Mouse (Mus musculus) spleen, adult 2 months (tissue): Measurements from ENCODE around the gene 1700069L16Rik. TPM values are rescaled to one million over a fixed set of nuclear protein-coding genes. Genes with fewer than 3 reads are reported as not detected.
A peak's percentile ranks its signal among the peaks of the same experiment; 100 is the strongest.

ENCODE experiments used
- DNase-seq, 2 experiments: peaks; one replicate each; pipeline versions ENCODE4 v3.0.0 to v3.0.0-alpha.2; 2012 to 2021; ENCODE audit warnings: low spot score in 2 of 2, low read depth in 1 of 2
- H3K27ac ChIP-seq: fragments of 200-500 bp; 2 replicates; pipeline ENCODE4 v1.5.1; 2012; ENCODE audit warnings: low read length, inconsistent platforms; ENCODE audit not compliant: insufficient read depth
- H3K27me3 ChIP-seq: fragments of 200-500 bp; 2 replicates; pipeline ENCODE4 v1.6.1; 2012; ENCODE audit warnings: mild to moderate bottlenecking, moderate library complexity, low read length, inconsistent platforms; ENCODE audit not compliant: control insufficient read depth, insufficient read depth
- H3K36me3 ChIP-seq: fragments of 200-500 bp; 2 replicates; pipeline ENCODE4 v1.6.1; 2012; ENCODE audit warnings: mild to moderate bottlenecking, low read length, inconsistent platforms; ENCODE audit not compliant: control insufficient read depth, insufficient read depth
- H3K4me1 ChIP-seq: fragments of 200-500 bp; 2 replicates; pipeline ENCODE4 v1.6.1; 2011; ENCODE audit warnings: inconsistent platforms; ENCODE audit not compliant: control insufficient read depth, insufficient read depth, insufficient read length
- H3K4me3 ChIP-seq: fragments of 200-500 bp; 2 replicates; pipeline ENCODE4 v1.5.1; 2011; ENCODE audit warnings: mild to moderate bottlenecking, inconsistent platforms; ENCODE audit not compliant: insufficient read depth, insufficient read length; ENCODE audit errors: extremely low read depth
- CTCF ChIP-seq: fragments of 200-500 bp; IDR thresholded peaks from 2 replicates; pipeline ENCODE4 v1.5.1; 2011; ENCODE audit warnings: mild to moderate bottlenecking, inconsistent platforms; ENCODE audit not compliant: insufficient read depth, insufficient read length, insufficient replicate concordance; ENCODE audit errors: extremely low read depth
- POLR2A ChIP-seq: fragments of 200-500 bp; IDR thresholded peaks from 2 replicates; pipeline ENCODE4 v1.6.1; 2011; ENCODE audit warnings: low read depth, low read length, inconsistent platforms
- WGBS: fragments of 180-500 bp; shearing (Covaris S2); methylation state at CpG from one replicate; pipeline ENCODE4 v1.1.7; 2018; 5-methylcytosine and 5-hydroxymethylcytosine counted together
- polyA plus RNA-seq: library from polyadenylated mRNA; depleted of rRNA; stranded (reverse); fragments of >200 nt; gene quantifications from 2 replicates; pipeline ENCODE4 v1.2.3, GENCODE M21; 2012

1700069L16Rik gene
- polyA plus RNA-seq, 1 experiment = not detected

GRCm38 (mm10) chr5:113664127-113664526 lies 60.4 kb downstream of the 1700069L16Rik start:
- DNase-seq = no peak
- no peaks in the 10 kb centered on the region for H3K27me3 ChIP-seq
- H3K4me3 ChIP-seq = no peak overlapping the region
- H3K4me1 ChIP-seq = no peaks in the 10 kb centered on the region
- no peak overlapping the region for H3K27ac ChIP-seq
- 12% methylated on average over 6 of the region's 6 CpGs for WGBS
- TF ChIP-seq CTCF (no peak), POLR2A (no peak)
- H3K36me3 ChIP-seq = no peaks in the 10 kb centered on the region

- TF ChIP-seq POLR2A (no peak), CTCF (no peak)
- Histone ChIP-seq H3K27me3 (no peaks in the 10 kb centered on the region), H3K36me3 (no peaks in the 10 kb centered on the region), H3K27ac (no peak overlapping the region), H3K4me1 (no peaks in the 10 kb centered on the region), H3K4me3 (no peak overlapping the region)
- WGBS = 78% methylated on average over 10 of the region's 10 CpGs
- DNase-seq = no peak
Measured at GRCm38 (mm10) chr5:113660872-113661271, 63.7 kb downstream of the 1700069L16Rik start.

GRCm38 (mm10) chr5:113654821-113655220 lies 69.8 kb downstream of the 1700069L16Rik start:
- no peak for DNase-seq
- Histone ChIP-seq H3K27ac (no peak overlapping the region), H3K36me3 (no peaks in the 10 kb centered on the region), H3K4me3 (no peak overlapping the region), H3K4me1 (no peaks in the 10 kb centered on the region), H3K27me3 (no peaks in the 10 kb centered on the region)
- WGBS = 88% methylated on average over 12 of the region's 12 CpGs
- TF ChIP-seq CTCF (no peak), POLR2A (no peak)

- no peak for DNase-seq
- TF ChIP-seq POLR2A (no peak), CTCF (no peak)
- no peaks in the 10 kb centered on the region for H3K27me3 ChIP-seq
- H3K4me3 ChIP-seq = no peak overlapping the region
- 69% methylated on average over 11 of the region's 11 CpGs for WGBS
- no peak overlapping the region for H3K27ac ChIP-seq
- no peaks in the 10 kb centered on the region for H3K36me3 ChIP-seq
- no peaks in the 10 kb centered on the region for H3K4me1 ChIP-seq
Measured at GRCm38 (mm10) chr5:113654206-113654605, 70.4 kb downstream of the 1700069L16Rik start.

GRCm38 (mm10) chr5:113652215-113652614 lies 72.4 kb downstream of the 1700069L16Rik start:
- H3K27ac ChIP-seq = no peak overlapping the region
- H3K4me1 ChIP-seq = no peaks in the 10 kb centered on the region
- 8% methylated on average over 5 of the region's 5 CpGs for WGBS
- DNase-seq = no peak
- no peak overlapping the region for H3K4me3 ChIP-seq
- TF ChIP-seq CTCF (no peak), POLR2A (no peak)
- H3K27me3 ChIP-seq = no peaks in the 10 kb centered on the region
- no peaks in the 10 kb centered on the region for H3K36me3 ChIP-seq

GRCm38 (mm10) chr5:113650035-113650865 lies 74.3 kb downstream of the 1700069L16Rik start, which contains the start of gene Cmklr1:
Cmklr1 (minus strand) TSS chr5:113650426.
- Histone ChIP-seq H3K4me3 (peak within 1 kb of the TSS; percentile 24; the same call in 1 of the 2 replicates), H3K27ac (peak within 1 kb of the TSS; percentile 41; the same call in 1 of the 2 replicates), H3K4me1 (no peaks in the 10 kb centered on the region), H3K27me3 (no peaks in the 10 kb centered on the region), H3K36me3 (no peaks in the 10 kb centered on the region)
- TF ChIP-seq CTCF = no peak
- no peak for TF ChIP-seq POLR2A
- 16% methylated on average over 30 of the region's 30 CpGs for WGBS
- no peak for DNase-seq
